Mouse (Mus musculus): ENCODE data around the gene Tnfrsf13c.

Tnfrsf13c gene

DNA sequence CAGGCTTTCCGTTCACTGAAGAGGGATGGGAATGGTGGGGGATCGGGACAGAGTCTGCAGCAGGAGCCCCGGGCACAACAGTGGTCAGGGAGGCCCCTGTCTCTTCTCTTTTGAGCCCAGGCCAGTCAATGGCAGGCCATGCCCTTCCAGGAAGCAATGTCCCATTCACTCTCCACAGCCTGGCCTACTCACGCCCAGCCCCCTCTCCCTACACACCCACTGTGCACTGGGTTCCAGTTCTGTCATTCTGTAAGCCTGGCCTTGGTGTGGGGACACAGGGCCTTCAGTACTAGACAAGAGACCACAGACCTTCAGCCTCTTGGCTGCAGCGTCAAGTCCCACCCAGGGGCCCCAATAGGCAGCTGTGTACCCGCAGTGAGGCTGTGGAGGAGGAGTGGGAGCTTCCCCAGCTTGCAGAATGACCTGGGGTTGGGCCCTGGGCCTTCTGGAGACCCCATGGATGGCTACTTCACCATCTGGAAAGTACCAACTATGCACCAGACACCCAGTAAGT, 6.0 kb upstream of the Tnfrsf13c start:
- no peak for DNase-seq (ENCODE audit: low spot score in 2 of 2)

DNA sequence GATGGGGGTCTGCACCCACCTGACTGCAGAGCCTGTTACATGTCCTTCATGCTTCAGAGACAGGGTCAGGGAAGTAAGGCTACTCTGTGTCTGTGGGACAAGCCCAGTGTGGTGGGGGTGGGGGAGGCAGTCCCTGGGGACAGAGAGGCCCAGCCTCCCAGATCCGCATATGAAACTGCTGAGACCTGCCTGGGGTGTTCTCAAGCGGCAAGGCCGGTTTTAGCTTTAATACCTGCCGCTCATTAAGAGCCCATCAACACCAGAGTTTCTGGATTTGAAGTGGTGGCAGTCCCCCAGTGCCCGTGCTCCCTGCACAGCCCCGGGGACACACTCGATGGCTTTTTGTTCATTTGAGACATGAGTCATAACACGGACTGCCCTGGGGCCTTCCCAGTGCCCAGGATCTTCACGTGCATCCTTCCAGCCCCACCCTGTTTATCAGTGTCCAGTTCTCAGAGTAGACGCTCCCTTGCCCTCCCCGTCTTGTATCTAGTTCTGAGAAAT, 5.4 kb upstream of the Tnfrsf13c start:
- no peak for DNase-seq (ENCODE audit: low spot score in 2 of 2)

DNA sequence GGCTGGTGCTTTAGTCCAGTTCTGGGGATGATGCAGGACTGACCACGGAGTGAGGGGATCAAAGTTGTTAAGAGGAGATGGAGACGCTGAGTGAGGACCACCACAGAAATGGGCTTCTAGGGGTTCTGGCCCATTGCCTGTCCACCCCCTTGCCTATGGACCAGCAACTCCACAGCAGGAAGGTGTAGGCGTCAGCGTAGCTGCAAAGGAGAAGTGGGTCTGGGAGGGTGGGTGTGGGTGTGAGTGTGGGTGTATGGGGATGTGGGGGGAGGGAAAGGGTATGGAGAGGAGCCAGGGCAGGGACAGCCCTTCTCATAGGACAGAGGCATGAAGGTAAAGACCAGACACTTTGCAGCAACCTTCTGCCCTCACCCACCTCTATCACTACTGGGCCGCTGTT, 1.6 kb upstream of the Tnfrsf13c start:
- DNase-seq (ENCODE audit: low spot score in 2 of 2), result no peak

DNA sequence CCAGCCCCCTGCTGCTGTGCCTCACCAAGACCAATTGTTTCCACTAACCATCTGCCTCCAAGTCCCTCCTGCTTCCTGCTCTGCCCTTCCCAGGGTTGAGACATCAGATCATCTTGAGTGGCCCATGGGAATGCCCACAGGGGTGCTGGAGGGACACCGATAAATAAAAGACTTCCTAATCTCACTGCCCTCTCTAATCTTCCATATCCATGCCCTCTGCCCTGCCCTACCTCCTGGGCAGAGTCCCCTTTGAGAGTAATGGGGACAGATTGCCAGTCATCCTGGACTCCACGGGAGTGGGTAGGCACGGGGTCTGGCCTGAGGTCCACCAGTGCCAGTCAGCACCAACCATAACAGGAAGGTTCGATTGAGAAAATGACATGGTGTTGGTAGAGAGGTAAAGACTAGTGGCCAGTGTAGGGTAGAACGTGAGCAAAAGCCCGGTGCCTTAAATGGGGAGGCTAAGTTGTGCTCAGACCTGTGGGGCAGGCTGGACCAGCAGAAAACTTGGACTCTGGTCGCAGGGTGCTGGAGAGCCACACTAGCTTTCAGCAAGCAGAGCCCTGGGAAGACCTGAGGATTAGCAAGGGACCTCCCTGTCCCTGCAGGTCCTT, 540 bp upstream of the Tnfrsf13c start:
- no peak for DNase-seq (ENCODE audit: low spot score in 2 of 2)

DNA sequence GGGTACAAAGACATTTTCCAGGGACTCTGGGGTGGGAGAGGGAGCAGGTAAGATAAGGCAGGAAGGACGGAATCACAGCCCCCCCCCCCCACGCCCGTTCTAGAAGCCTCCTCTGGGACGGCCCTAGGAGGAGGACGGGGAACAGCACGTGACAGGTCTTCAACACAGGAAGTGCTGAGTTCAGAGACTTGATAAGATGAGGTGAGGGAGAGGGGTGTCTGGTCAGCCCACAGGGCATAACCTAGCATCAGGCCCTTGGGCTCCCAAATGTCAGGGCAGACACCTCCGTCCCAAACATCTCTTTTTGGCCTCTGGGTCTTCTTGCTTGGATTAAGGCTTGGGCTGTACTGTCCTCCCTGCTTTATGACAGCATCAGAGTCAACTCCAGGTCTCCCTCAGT, 918 bp downstream of the Tnfrsf13c start:
- no peak for DNase-seq (ENCODE audit: low spot score in 2 of 2)

DNA sequence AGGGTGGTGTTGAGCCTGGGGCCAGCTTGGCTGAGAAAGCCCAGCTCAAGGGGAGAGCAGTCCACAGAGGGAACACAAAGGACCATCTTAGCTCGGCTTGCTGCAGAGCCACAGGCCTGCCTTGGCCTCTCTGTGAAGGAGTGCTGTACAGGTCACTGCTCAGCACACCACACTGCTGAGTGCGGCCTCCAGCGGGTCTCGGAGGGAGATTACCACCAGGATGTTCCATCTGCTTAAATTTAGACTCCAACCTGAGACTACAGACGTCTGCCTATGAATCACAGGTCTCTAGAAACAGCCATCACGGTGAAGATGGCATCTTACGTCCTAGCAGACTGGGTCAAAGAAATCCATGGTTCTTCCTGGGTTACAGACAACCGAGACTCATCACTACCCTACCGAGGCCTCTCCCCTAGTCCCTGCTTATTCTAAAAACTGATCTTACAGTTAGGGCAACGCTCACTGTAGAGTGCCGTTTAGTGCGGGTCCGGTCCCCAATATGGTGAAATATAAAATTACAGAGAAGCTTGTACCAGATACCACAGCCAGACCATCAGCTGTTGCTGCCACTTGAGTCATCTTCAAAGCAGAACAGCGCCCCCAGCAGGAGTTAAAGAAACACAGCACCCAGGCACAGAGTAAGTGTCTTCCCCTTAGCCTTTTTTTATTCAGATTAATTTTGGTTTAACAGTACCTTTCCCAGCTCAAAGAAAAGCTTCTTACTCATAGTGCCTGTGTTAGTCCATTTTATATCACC, 2.9 kb downstream of the Tnfrsf13c start:
- no peak for DNase-seq (ENCODE audit: low spot score in 2 of 2)

DNA sequence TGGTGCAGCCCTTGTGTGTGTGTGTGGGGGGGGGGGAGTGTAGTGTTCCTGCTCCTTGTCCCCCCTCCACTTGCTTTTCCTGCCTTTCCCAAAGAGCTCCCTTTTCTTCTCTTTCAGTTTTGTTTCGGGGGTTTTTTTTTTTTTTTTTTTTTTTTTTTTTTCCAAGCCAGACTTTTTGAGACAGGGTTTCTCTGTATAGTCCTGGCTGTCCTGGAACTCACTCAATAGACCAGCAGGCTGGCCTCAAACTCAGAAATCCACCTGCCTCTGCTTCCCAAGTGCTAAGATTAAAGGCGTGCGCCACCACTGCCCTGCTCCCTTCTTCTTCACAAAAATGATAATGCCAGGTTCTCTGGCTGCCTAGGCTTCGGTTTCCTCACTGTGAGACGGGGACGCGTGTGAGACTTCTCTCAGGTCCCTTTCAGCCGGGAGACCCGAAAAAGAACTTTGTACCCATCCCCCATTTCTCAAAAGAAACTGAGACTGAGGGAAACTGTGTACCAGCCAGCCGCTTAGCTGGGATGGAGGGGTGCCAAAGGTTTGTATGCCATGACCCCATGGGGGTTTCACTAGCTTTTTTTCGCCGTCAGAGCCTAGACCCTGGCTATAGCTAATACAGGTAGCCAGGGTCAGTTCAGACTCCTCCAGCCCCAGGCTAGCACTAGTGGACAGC, 4.0 kb downstream of the Tnfrsf13c start:
- DNase-seq (ENCODE audit: low spot score in 2 of 2), result no peak

DNA sequence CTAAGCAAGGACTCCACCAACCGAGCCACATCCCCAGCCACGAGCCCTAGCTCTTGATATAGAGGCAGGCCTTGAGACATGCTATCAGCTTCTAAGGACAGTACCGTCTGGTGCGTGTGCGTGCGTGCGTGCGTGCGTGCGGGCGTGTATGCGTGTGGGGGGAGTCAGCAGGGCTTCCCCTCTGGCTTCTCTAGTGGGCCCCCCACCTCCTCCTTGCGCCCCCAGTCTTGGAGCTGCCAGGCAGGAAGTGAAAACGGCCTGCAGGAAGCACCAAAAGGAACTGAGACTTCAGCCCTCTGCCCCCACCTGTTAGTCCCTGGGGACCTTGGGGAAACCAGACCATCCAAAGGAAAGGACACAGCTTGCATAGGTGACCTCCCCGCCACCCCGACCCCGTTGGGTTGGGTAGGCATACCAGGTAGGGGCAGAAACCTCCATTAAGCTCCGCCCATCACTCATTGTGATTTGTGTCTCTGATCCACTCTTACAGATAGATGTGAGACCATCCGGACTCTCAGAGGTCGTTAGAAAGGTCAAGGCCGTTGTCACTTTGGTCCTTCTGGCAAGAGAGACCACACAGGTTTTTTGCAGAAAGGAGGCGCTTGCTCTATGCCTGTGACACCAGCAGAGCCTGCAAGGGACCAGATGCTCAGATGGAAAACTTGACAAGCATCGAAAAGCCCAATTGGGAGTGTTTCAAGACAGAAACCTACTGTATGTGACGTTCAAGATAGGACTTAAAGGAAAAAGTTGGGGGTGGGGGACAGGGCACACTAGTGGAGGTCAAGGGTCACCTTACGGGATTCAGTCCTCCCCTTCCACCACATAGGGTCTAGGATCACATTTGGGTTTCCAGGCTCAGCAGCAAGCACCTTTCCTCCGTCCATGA, 5.1 kb downstream of the Tnfrsf13c start:
- no peak for DNase-seq (ENCODE audit: low spot score in 2 of 2)

DNA sequence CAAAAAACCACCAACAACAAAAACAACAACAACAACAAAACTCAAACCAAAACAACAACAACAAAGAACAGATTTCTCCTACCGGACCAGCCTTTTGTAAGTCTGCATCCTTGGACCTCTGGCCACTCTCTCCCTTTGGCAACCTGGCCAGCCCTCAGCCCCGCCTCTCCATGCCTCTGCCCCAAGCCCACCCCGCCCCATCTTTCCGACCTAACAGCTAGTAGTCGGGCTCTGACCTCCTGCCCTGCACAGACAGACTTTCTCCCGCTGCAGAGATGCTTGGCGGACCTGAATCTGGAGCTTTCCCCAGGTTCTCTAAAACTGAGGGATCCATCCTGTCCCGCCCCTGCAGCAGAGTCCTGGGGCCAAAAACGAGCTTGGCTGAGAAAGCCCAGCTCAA, 6.2 kb downstream of the Tnfrsf13c start:
- DNase-seq (ENCODE audit: low spot score in 2 of 2), result no peak

DNA sequence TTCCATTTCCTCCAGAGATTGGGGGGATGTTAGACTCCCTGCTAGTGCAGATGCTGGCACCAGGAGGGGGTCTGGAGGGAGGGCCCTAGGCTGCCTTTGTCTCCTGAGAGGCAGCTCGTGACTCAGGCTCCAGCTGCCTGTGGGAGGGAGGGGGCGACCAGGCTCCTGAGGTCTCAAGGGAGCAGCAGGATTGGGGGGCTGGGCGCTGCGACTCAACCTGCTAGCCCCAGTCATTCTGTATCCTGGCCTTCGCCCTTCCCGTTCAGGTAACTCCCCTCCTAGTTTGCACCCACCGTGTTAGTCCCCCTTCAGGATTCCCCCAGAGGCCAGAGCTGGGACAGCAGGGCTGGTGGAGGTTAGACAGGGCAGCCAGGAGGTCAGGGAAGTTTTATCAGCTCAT, 7.1 kb downstream of the Tnfrsf13c start:
- no peak for DNase-seq (ENCODE audit: low spot score in 2 of 2)

DNA sequence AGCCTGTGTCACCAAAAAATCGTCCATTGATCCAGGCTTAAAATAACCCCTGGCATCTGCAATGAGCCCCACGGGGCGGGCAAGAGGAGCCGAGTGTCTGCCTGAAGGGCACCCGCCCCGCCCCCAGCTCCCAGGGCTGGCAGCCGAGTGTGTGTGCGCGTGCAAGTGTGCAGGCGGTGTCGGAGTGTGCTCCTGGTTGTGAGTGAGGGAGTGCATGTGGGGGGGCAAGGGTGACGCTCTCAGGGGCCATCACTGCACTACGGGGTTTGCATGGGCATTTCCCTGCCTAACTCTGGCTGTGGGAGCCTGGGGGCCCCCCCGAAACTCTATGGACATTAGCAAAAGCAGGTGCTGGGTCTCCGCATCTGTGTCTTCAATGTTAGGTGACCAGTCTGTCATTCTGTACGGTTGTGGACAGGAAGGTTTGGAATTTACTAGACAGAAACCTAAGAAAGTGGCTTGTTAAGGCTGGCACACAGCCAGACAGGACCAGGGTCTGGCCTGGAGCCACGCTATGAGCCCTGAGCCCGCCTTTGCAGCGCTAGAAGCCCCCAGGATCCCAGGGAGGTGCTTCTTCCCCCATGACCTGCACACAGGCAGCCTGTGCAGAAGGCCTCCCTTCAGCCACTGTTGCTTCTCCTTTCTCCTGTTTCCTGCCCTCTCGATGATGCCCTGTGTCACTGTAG, 7.9 kb downstream of the Tnfrsf13c start:
- no peak for DNase-seq (ENCODE audit: low spot score in 2 of 2)

DNA sequence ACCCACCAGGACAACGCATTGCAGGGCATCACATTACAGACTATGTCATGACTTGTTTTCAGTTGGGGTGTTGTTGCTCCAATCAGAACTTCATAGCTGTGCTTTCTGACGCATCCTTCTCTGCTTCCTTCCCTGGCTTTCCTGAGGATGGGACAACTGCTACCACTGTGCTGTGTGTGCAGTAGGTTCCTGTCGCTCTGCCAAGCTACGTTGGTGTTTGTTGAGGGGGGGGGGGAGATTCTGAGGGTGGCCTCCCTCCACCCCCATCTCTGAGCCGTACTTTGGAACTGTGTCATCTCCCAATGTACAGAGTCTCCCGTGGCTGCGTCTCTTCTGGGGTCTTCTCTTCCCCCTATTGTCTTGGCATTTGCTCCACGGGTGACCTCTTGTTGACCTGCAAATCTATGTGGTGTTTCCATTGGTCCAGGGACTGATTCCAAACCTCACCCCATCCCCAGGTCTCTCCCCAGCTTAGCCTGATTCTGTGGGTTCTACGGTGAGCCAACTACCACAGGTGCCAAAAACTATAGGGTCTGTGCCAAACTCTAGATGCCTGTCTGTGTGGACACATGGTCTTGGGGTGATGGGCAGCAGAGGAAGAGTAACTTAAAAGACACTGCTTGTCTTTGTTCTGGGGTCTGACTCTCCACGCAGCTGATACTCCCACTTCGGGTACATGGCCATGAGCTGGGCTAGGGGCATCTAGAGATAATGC, 8.7 kb downstream of the Tnfrsf13c start:
- no peak for DNase-seq (ENCODE audit: low spot score in 2 of 2)

DNA sequence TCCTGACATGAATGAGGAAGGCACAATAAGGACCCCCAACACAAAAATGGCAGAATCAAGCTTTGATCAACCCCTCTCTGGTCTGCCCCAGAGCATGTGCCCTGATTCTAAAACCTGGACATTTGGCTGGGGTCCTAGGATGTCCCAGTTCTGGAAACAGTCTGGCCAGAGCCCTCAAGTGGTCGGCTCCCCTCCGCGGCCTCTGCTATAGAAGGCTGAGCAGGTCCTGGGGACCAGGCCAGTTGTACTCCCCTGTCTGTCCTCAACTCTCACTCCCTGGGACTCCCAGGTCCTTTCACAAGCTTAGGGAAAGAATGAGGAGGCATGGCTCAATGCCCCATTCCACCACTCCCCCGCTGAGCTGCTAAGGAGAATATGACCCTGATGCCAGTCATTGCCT, 10.9 kb downstream of the Tnfrsf13c start:
- DNase-seq (ENCODE audit: low spot score in 2 of 2), result no peak

DNA sequence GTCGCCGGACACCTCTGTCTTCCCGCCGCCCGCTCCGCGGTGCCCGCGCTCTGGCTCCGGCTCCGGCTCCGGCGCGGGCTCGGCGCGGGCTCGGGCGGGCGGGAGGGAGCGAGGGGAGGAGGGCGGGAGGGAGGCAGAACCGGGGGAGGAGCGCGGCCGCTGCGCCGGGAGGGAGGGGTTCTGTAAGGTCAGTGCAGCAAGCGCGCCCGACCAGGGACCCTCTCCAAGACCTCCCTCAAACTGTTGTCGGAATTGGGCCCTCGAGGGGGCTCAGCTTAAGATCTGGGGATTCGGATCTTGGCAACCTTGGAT, 11.5 kb downstream of the Tnfrsf13c start, which contains the start of gene Shisa8:
Gene Shisa8 (minus strand): TSS at position 64 of the 312 bp plus-strand sequence.
- no peak for DNase-seq (ENCODE audit: low spot score in 2 of 2)

DNA sequence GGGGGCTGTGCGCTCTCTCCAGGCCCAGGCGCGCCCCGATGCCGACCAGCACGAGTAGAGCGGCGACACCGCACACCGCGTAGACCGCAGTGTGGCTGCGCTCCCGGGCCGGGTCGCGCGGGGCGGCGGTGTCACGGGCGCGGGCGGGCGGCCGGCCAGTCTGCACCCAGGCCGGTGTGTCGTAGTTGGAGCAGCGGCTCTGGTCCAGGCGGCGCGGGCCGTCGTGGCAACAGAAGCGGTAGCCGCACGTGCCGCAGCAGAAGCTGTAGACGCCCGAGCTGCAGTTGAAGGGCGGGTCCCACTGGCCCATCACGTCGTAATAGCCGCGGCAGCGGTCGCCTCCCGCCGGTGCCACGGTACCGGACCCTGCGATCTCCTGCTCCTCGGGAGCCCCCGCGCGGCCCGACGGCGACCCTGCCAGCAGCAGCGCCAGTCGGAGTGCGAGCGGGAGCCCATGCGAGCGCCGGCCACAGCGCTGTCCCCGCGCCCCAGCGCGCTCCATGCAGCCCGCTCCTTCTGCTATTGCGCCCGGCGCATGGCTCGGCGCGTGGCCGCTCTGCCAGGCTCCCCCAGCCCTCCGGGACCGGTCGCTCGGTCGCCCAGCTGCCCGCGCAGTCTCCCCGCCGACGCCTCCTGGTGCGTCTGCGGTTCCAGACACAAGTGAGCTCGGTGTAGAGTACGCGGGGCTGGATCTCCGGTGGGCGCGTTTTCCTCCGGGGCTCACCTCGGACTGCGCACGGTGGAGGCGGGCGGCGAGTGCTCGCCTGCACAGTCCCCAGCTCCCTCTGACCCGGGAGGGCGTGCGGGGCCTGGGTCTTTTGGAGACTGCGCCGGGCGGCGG, 12.0 kb downstream of the Tnfrsf13c start:
- no peak for DNase-seq (ENCODE audit: low spot score in 2 of 2)

DNA sequence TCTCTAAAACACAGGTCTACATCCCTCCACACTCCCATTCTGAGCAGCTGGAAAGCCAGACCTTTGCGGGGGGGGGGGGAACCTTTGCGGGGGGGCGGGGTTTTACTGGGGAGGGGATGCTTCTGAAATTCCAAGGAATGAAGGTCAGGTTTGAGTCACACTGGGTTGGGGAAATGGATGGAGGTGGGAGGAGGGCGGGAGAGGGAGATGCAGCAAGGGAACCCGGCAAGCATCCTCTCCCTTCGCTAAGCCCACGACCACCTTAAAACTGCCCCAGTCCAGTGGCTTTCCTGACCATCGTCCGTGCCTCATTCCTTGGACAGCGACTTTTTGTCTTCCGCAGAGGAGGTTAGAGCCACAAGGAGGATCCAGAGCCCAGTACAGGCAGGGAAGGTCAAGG, 12.9 kb downstream of the Tnfrsf13c start:
- no peak for DNase-seq (ENCODE audit: low spot score in 2 of 2)

DNA sequence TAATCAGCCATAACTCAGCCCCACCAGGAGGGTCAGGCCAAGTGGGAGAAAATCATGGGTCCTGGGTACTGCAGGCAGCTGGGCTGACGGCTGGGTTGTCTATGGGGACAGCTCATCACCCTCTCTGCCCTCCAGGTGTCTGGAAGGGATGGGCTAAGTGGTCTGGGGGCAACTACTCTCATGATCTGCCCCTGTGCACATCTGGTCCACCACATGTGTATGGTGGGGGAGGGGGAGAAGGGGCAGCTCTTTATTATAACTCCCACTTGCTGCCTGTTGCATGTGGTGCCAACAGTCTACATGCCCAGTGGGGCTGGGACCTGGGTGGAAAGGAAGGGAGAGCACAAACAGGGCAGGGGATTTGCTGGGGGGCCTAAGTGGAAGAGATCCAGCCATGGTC, 13.4 kb downstream of the Tnfrsf13c start:
- DNase-seq (ENCODE audit: low spot score in 2 of 2), result no peak

DNA sequence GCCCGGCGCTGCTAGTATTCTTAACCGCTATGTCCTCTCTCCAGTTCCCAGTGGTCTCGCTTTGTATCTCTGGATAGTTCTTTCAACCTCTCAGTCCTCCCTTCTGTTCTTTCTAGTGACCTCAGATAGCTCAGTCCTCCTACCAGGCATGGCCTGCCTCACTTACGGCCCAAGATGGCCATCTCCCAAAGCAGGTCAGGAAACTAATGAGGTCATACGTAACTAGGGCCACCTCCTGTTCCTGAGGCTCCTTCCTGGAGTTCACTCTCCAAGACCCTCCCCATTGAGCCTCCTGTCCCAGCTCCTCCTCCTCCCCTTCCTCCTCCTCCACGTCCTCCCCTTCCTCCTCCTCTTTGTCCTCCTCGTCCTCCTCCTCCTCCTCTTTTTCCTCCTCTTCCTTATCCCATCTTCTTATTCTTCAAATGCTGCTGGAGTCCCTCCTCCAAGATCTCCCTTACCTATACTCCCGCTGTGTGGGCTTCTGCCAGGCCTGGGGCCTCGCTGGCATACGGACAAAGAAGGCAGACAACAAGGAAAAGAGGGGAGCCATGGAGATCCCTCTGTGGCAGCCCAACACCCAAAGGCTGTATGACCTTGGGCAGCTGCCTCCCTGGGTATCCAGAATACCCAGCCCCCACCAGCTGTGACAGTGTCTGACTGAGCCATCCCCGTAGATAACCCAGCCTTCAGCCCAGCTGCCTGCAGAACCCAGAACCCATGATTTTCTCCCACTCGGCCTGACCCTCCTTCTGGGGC, 14.7 kb downstream of the Tnfrsf13c start:
- DNase-seq (ENCODE audit: low spot score in 2 of 2), result no peak

DNA sequence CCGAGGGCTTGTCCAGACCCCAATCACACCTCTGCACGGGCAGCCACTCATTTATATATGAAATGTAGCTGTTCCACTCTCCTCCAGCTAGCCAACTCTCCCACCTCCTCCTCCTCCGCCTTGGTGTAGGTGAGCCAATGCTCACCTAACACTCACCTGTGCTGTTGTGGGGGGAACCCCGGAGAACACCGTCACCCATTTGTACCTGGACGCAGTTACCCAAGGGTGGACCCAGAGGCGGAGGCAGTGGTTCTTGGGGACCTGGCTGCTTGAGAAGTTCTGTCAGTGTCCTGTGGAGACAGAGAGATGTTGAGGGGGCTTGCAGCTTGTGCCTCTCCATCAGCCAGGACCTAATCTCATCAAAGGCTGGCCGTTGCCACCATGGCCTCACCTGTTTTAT, 15.9 kb downstream of the Tnfrsf13c start:
- no peak for DNase-seq (ENCODE audit: low spot score in 2 of 2)

Measured in right cerebral cortex, adult 2 months (tissue).